Mouse (Mus musculus): ENCODE measurements at regions not wholly inside any gene's neighbourhood (a gene's known extent, or its start where the extent isn't known, plus 50 kb on each side); places are given as distances from the start of the nearest gene placed in this dataset.
"Not testable (repeated sequence)": the region's sequence is repeated elsewhere in the genome, so short reads cannot be mapped to it uniquely, and the experiment has no call there.

- not testable (repeated sequence) for DNase-seq (ENCODE audit: low read depth, low spot score)
Observed at GRCm38 (mm10) chr6:48341367-48341766, 54.0 kb upstream of the Krba1 start.

DNA sequence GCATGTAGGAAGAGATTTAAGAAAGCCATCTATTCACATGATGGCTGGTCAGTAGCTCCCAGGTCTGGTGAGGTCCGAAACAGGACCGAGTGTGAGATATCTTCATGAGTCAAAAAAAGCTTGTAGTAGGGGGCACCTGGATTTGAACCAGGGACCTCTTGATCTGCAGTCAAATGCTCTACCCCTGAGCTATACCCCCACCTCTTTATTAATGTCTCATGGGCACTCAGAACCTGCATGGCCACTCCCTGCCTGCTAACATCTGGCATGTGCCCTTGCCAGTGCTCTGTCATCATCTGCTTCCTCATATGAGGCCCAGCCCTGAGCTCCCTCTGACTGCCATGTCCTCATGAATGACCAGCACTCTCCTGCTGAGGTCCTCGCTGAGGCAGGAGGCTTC is 58.4 kb upstream of the Krba1 start:
- not testable (repeated sequence) for DNase-seq (ENCODE audit: low read depth, low spot score)

- DNase-seq (ENCODE audit: low read depth, low spot score): peak; percentile 17
Observed at GRCm38 (mm10) chr6:48288011-48288410, 107.4 kb upstream of the Krba1 start.

GRCm38 (mm10) chr6:48279646-48280045 is 115.7 kb upstream of the Krba1 start:
- DNase-seq (ENCODE audit: low read depth, low spot score): not testable (repeated sequence)

GRCm38 (mm10) chr6:48261563-48261962 is 133.8 kb upstream of the Krba1 start:
- not testable (repeated sequence) for DNase-seq (ENCODE audit: low read depth, low spot score)

- DNase-seq (ENCODE audit: low read depth, low spot score): not testable (repeated sequence)
Observed at GRCm38 (mm10) chr6:48252989-48253388, 142.4 kb upstream of the Krba1 start.

DNA sequence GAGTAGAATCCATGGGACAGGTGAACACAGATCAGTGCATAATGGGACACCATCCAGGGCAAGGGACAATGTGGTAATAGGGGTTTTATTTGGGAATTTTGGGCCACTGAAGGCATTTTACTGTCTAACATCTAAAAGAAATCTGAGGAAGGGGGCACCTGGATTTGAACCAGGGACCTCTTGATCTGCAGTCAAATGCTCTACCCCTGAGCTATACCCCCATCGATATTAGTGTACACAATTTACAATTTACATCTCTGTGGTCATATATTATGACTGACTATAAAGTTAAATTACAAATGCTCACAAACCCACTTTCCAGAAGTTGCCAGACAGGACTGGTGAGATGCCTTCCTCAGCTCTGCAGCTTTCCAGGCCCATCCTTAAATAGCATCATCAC is 143.4 kb upstream of the Krba1 start:
- no peak for DNase-seq (ENCODE audit: low read depth, low spot score)

- not testable (repeated sequence) for DNase-seq (ENCODE audit: low read depth, low spot score)
Observed at GRCm38 (mm10) chr6:48244191-48244590, 151.2 kb upstream of the Krba1 start.

- DNase-seq (ENCODE audit: low read depth, low spot score): no peak
Observed at GRCm38 (mm10) chr6:48227431-48227830, 141.0 kb upstream of the Zfp746 start.

- no peak for DNase-seq (ENCODE audit: low read depth, low spot score)
Observed at GRCm38 (mm10) chr6:48224206-48224605, 137.8 kb upstream of the Zfp746 start.

DNA sequence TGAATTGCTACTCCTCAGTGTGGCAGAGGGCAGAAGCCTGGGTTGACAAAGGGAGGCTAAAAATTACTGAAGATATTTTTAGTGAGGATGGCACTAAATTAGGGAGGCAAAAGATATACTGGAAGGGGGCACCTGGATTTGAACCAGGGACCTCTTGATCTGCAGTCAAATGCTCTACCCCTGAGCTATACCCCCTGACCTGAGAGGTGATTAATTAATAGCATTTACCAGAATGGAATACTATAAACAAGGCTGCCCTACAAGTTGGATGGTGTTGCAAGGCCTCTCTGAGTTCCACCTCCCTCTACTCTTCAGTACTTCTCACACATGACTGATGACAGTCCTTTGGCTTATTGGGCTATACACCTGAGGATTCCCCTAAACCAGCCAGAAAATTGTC is 136.6 kb upstream of the Zfp746 start:
- DNase-seq (ENCODE audit: low read depth, low spot score): no peak

DNA sequence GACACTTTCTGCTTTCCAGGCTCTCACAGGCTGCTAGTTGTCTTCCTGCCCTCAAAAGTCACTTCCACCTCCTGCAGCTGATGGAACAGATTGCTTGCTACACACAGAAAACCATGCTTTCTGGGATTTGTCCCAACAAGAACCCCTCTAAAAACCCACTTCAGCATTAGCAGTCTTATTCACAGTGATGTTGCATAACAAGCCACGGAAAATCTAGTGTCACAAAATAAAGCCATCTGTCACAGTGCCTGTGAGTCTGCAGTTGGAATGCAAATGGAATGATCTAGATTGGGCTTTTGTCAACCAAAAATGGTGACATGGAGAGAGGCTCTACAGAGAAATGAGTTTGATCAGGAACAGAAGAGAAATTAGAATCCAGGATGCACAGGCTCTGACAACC is 135.4 kb upstream of the Zfp746 start:
- not testable (repeated sequence) for DNase-seq (ENCODE audit: low read depth, low spot score)

- DNase-seq (ENCODE audit: low read depth, low spot score): no peak
Observed at GRCm38 (mm10) chr6:48215212-48215611, 128.8 kb upstream of the Zfp746 start.

DNA sequence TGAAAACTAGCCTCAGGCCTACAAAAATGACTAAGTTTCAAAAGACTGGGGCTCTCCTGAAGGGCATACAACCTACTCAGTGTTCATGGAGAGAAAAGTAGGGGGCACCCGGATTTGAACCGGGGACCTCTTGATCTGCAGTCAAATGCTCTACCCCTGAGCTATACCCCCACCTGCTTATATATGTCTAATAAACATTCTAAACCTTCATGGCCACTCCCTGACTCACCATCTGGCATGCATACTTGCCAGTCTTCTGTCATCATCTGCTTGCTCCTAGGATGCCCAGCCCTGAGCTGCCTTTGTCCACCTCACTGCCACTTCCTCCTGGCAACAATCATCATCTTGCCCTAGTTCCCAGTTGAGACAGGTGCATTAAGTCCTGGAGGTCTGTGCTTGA is 123.3 kb upstream of the Zfp746 start:
- DNase-seq (ENCODE audit: low read depth, low spot score): no peak

GRCm38 (mm10) chr6:48209103-48209502 is 122.7 kb upstream of the Zfp746 start:
- DNase-seq (ENCODE audit: low read depth, low spot score): no peak

GRCm38 (mm10) chr6:48205722-48206121 is 119.3 kb upstream of the Zfp746 start:
- peak; percentile 25 for DNase-seq (ENCODE audit: low read depth, low spot score)

GRCm38 (mm10) chr6:48199951-48200350 is 113.6 kb upstream of the Zfp746 start:
- peak; percentile 45 for DNase-seq (ENCODE audit: low read depth, low spot score)

DNA sequence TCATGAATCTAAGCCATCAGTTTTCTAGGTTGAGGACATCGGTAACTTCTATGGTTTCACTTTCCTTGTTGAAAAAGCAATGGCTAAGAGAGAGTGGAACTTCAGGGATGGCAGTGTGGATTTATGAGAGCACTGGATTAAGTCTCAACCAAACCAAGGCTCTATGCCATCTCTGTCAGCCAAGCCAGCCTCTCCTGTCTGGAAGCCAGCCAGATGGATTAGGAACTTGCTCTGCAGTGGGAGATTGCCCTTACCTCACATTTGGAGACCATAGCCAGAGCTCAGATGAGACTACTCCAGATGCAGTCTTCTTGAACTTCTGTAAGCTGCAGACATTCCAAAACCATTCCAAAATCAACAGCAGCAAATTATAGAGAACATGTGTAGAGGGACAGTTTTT is 112.4 kb upstream of the Zfp746 start:
- no peak for DNase-seq (ENCODE audit: low read depth, low spot score)

GRCm38 (mm10) chr6:48197696-48198378 is 111.4 kb upstream of the Zfp746 start:
- DNase-seq (ENCODE audit: low read depth, low spot score): no peak

- DNase-seq (ENCODE audit: low read depth, low spot score): not testable (repeated sequence)
Observed at GRCm38 (mm10) chr6:48188363-48188762, 102.0 kb upstream of the Zfp746 start.

DNA sequence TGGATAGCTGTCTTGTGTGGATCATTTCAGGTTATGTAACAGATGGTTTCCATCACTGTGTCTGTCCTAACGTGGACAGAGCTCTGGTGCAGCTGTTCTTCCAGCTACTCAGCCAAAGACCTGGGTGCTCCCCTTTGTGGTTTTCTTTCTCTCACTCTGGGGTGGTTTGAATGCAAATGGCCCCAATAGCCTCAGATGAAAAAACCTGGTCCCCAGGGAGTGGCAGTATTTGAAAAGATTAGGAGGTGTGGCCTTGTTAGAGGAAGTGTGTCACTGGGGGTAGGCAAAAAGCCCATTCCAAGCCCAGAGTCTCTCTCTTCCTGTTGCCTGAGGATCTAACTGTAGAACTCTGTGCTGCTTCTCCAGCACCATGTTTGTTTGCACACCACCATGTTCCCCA is 98.9 kb upstream of the Zfp746 start:
- peak; percentile 5 for DNase-seq (ENCODE audit: low read depth, low spot score)

- DNase-seq (ENCODE audit: low read depth, low spot score): no peak
Observed at GRCm38 (mm10) chr6:48178360-48179120, 92.1 kb upstream of the Zfp746 start.

DNA sequence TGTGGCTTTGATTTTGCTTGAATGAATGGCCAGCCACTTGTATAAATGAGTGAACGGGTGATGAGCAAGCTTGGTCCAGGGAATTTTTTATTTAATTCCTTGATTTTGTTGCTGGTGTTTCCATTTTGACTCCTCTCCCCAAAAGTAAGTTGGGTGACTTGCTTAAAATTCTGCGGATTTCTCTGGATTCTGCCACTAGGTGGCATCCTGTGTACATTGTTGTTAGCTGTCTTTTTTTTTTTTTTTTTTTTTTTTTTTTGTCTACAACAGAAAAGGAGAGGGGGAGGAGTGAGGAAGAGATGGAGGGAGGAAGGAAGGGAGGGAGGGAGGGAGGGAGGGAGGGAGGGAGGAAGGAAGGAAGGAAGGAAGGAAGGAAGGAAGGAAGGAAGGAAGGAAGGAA is 91.5 kb upstream of the Zfp746 start:
- DNase-seq (ENCODE audit: low read depth, low spot score): peak; percentile 86
